Mouse (Mus musculus): ENCODE results near the gene Gpr4.
A peak's percentile ranks its signal among the peaks of the same experiment; 100 is the strongest.

The Gpr4 gene

GRCm38 (mm10) chr7:19196676-19197075 is 15.7 kb upstream of the Gpr4 start:
- peak; percentile 35 for DNase-seq

- no peak for DNase-seq
These were observed 14.4 kb upstream of the Gpr4 start for GRCm38 (mm10) chr7:19197985-19198384.

GRCm38 (mm10) chr7:19201660-19202059 is 10.7 kb upstream of the Gpr4 start:
- DNase-seq: no peak

GRCm38 (mm10) chr7:19202065-19202850 is 10.1 kb upstream of the Gpr4 start:
- no peak for DNase-seq

GRCm38 (mm10) chr7:19208201-19208910 is 4.0 kb upstream of the Gpr4 start:
- no peak for DNase-seq

- no peak for DNase-seq
These were observed 3.3 kb upstream of the Gpr4 start for GRCm38 (mm10) chr7:19208944-19209472.

GRCm38 (mm10) chr7:19209494-19209893 is 2.8 kb upstream of the Gpr4 start:
- no peak for DNase-seq

GRCm38 (mm10) chr7:19210010-19210409 is 2.3 kb upstream of the Gpr4 start:
- DNase-seq: no peak

- DNase-seq: no peak
These were observed 1.2 kb upstream of the Gpr4 start for GRCm38 (mm10) chr7:19211041-19211675.

GRCm38 (mm10) chr7:19213385-19213784 is 1.0 kb downstream of the Gpr4 start:
- no peak for DNase-seq

GRCm38 (mm10) chr7:19214369-19214768 is 2.0 kb downstream of the Gpr4 start:
- no peak for DNase-seq

- no peak for DNase-seq
These were observed 2.6 kb downstream of the Gpr4 start for GRCm38 (mm10) chr7:19214940-19215339.

- no peak for DNase-seq
These were observed 5.2 kb downstream of the Gpr4 start for GRCm38 (mm10) chr7:19217492-19217891.

GRCm38 (mm10) chr7:19217944-19218343 is 5.6 kb downstream of the Gpr4 start:
- DNase-seq: no peak

- no peak for DNase-seq
These were observed 7.7 kb downstream of the Gpr4 start for GRCm38 (mm10) chr7:19220061-19220460.

GRCm38 (mm10) chr7:19222189-19222588 is 9.9 kb downstream of the Gpr4 start:
- DNase-seq: no peak

- no peak for DNase-seq
These were observed 10.5 kb downstream of the Gpr4 start for GRCm38 (mm10) chr7:19222875-19223274.

GRCm38 (mm10) chr7:19224933-19225332 is 12.6 kb downstream of the Gpr4 start:
- DNase-seq: no peak

- DNase-seq: peak; percentile 59
These were observed 14.8 kb downstream of the Gpr4 start for GRCm38 (mm10) chr7:19226817-19227797.

GRCm38 (mm10) chr7:19227883-19228792 is 15.8 kb downstream of the Gpr4 start, which contains the start of gene Opa3:
Opa3 (plus strand) TSS chr7:19228334.
- peak; percentile 99 for DNase-seq

GRCm38 (mm10) chr7:19228793-19229148 is 16.4 kb downstream of the Gpr4 start:
- no peak for DNase-seq
